Mouse (Mus musculus) lung, embryonic 14.5 days (tissue): Measurements from ENCODE around the gene Stx11. TPM values are rescaled to one million over a fixed set of nuclear protein-coding genes. Genes with fewer than 3 reads are reported as not detected.
"Not testable (repeated sequence)": the region's sequence is repeated elsewhere in the genome, so short reads cannot be mapped to it uniquely, and the experiment has no call there.

Experiments
- ATAC-seq: fragments of 200-750 bp; cut with Nextera tagmentation; 2 replicates; pipeline ENCODE4 v1.8.0; 2017; ENCODE audit warnings: mild to moderate bottlenecking, moderate TSS enrichment, moderate library complexity; ENCODE audit not compliant: insufficient read depth
- DNase-seq: peaks from one replicate; pipeline ENCODE4 v3.0.0-alpha.2; 2015
- H3K27ac ChIP-seq: fragments of 300-500 bp; sonication (generic); 2 replicates; pipeline ENCODE4 v1.5.1; 2014; ENCODE audit warnings: low read depth, mild to moderate bottlenecking, moderate library complexity
- H3K27me3 ChIP-seq: fragments of 300-500 bp; sonication (generic); 2 replicates; pipeline ENCODE4 v1.6.1; 2014; ENCODE audit warnings: low read length, control low read depth; ENCODE audit not compliant: insufficient read depth
- H3K36me3 ChIP-seq: fragments of 300-500 bp; sonication (generic); 2 replicates; pipeline ENCODE4 v1.6.1; 2014; ENCODE audit warnings: control low read depth; ENCODE audit not compliant: insufficient read depth
- H3K4me1 ChIP-seq: fragments of 300-500 bp; sonication (generic); 2 replicates; pipeline ENCODE4 v1.6.1; 2014; ENCODE audit warnings: antibody characterized with exemption, control low read depth; ENCODE audit not compliant: insufficient read depth
- H3K4me2 ChIP-seq: fragments of 300-500 bp; sonication (generic); 2 replicates; pipeline ENCODE4 v1.6.1; 2014; ENCODE audit warnings: mild to moderate bottlenecking
- H3K4me3 ChIP-seq: fragments of 300-500 bp; sonication (generic); 2 replicates; pipeline ENCODE4 v1.5.1; 2014; ENCODE audit warnings: low read depth, low read length
- H3K9ac ChIP-seq: fragments of 300-500 bp; sonication (generic); 2 replicates; pipeline ENCODE4 v1.6.1; 2014
- H3K9me3 ChIP-seq: fragments of 300-500 bp; sonication (generic); 2 replicates; pipeline ENCODE4 v1.6.1; 2016; ENCODE audit warnings: low read depth, low read length, control low read depth
- CTCF ChIP-seq: IDR thresholded peaks from 2 replicates; pipeline ENCODE4 v1.5.1; 2016; ENCODE audit warnings: antibody characterized with exemption, low read depth
- WGBS: fragments of 180-500 bp; shearing (Covaris S2); extraction: QIAGEN DNeasy Blood & Tissue Kit; methylation state at CpG from one replicate; pipeline ENCODE4 v1.1.7; 2014; 5-methylcytosine and 5-hydroxymethylcytosine counted together
- polyA plus RNA-seq: library from polyadenylated mRNA; unstranded; fragments of >200 nt; fragmentation: Nextera tagmentation; extraction: Ambion mirVana; gene quantifications from 2 replicates; pipeline ENCODE4 v1.2.1, GENCODE M21; 2014

Gene Stx11
- polyA plus RNA-seq, 1 experiment from 2014 or later, result 1.4 TPM

DNA sequence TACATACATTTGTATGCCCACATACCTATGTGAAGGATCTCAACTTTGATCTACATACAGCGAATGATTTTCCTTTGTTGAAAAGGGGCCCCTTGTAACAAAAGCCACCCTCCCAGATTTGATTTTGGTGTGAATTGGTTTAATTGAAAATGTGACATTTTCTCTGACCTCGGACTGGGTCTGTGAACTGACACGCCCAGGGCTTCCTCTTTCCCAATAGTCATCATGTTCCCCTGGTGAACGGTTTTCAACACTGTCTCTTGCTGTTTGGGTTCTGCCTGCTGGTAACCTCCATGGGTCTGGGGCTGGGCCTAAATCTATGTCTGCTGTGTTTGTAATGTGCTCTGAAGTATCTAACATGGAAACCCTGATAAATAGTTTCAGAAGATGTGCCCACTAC, 6.8 kb downstream of the Stx11 start:
- TF ChIP-seq CTCF, result no peak
- no peaks in the 10 kb centered on the region for H3K27me3 ChIP-seq
- DNase-seq, result no peak
- no peak for ATAC-seq
- WGBS, result 78% methylated on average over 4 of the region's 4 CpGs
- no peaks in the 10 kb centered on the region for H3K36me3 ChIP-seq
- no peaks in the 10 kb centered on the region for H3K9me3 ChIP-seq
- H3K4me2 ChIP-seq, result no peak overlapping the region
- no peak overlapping the region for H3K4me3 ChIP-seq
- no peaks in the 10 kb centered on the region for H3K4me1 ChIP-seq
- no peak overlapping the region for H3K27ac ChIP-seq
- no peak overlapping the region for H3K9ac ChIP-seq

GRCm38 (mm10) chr10:12955831-12956230, 8.3 kb downstream of the Stx11 start:
- no peak for ATAC-seq
- no peak for TF ChIP-seq CTCF
- Histone ChIP-seq H3K9me3 (no peaks in the 10 kb centered on the region), H3K27ac (no peak overlapping the region), H3K36me3 (no peaks in the 10 kb centered on the region), H3K9ac (no peak overlapping the region), H3K4me3 (no peak overlapping the region), H3K4me2 (no peak overlapping the region), H3K4me1 (no peaks in the 10 kb centered on the region), H3K27me3 (no peaks in the 10 kb centered on the region)
- 48% methylated on average over 1 of the region's 1 CpGs for WGBS
- no peak for DNase-seq

DNA sequence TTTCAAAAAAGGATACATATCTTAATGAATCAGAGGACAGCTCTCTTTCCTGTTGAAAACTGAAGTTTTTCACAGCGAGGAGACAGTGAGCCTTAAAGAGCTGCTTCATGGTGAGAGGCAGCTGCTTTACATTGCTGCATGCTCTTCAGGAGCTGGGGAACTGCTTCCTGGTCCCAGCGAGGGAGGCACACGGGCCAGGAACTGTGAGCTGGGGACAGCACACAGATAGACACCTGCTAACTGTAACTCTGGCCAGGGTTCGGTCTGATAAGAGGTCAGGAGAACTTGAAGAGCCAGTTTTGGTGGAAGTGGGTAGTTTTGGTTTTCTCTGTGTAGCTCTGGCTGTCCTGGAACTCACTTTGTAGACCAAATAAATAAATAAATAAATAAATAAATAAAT, 12.7 kb downstream of the Stx11 start:
- not testable (repeated sequence) for H3K4me1 ChIP-seq, H3K27me3 ChIP-seq, H3K4me2 ChIP-seq, ATAC-seq, H3K9ac ChIP-seq, DNase-seq, H3K36me3 ChIP-seq, H3K4me3 ChIP-seq, H3K9me3 ChIP-seq, H3K27ac ChIP-seq
- WGBS, result 42% methylated on average over 4 of the region's 4 CpGs

- 52% methylated on average over 7 of the region's 7 CpGs for WGBS
- Histone ChIP-seq H3K9ac (no peak overlapping the region), H3K36me3 (no peaks in the 10 kb centered on the region), H3K4me3 (no peak overlapping the region), H3K9me3 (no peaks in the 10 kb centered on the region), H3K4me2 (no peak overlapping the region), H3K4me1 (no peaks in the 10 kb centered on the region), H3K27me3 (no peaks in the 10 kb centered on the region), H3K27ac (no peak overlapping the region)
- no peak for TF ChIP-seq CTCF
- no peak for ATAC-seq
- no peak for DNase-seq
Observed at GRCm38 (mm10) chr10:12949299-12949698, 14.8 kb downstream of the Stx11 start.

GRCm38 (mm10) chr10:12947606-12948005, 16.5 kb downstream of the Stx11 start:
- no peak for TF ChIP-seq CTCF
- Histone ChIP-seq H3K36me3 (no peaks in the 10 kb centered on the region), H3K4me3 (no peak overlapping the region), H3K9ac (no peak overlapping the region), H3K27ac (no peak overlapping the region), H3K4me2 (no peak overlapping the region), H3K9me3 (no peaks in the 10 kb centered on the region), H3K4me1 (no peaks in the 10 kb centered on the region), H3K27me3 (no peaks in the 10 kb centered on the region)
- DNase-seq (no peak), ATAC-seq (no peak)
- 82% methylated on average over 3 of the region's 3 CpGs for WGBS

DNA sequence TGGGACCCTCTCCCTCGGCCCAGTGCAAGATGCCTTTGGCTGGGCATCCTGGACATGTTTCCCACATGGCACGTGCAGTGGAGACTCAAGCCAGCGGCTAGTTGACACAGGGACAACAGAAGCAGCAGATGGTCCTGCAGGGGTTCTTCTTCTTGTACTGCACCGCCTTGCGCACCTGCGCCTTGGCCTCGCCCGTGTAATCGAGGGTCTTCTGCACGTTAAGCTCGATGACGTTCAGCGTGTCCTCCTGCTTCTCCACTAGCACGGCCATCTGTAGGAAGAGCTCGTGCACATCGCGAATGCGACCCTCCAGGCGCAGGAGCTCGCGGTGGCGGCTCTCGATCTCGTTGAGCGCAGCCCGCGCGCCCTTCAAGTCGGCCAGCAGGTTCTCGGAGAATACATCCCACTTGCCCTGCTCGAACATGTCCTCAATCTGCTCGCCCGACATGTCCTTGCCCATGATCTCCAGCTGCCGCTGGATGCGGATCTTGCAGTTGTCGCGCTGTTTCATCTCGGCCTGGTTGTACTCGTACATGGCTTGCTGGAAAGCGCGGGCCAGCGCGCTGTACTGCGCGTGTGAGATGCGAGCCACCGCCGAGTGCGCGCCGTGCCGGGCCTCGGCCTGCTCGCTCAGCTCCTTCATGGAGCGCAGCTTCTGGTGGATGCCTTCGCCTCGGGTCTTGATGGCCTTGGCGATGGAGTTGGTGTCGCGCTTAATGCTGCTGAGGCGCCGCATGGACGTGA, 22.9 kb downstream of the Stx11 start:
- peak; percentile 76 for DNase-seq
- 5% methylated on average over 63 of the region's 63 CpGs for WGBS
- TF ChIP-seq CTCF, result no peak
- Histone ChIP-seq H3K4me2 (peak overlapping the region; percentile 74), H3K9me3 (no peaks in the 10 kb centered on the region), H3K36me3 (no peaks in the 10 kb centered on the region), H3K4me1 (no peaks in the 10 kb centered on the region), H3K9ac (peak overlapping the region; percentile 44), H3K4me3 (peak overlapping the region; percentile 39), H3K27me3 (peaks cover 19% of the 10 kb centered on the region), H3K27ac (no peak overlapping the region)
- peak; percentile 94 for ATAC-seq

DNA sequence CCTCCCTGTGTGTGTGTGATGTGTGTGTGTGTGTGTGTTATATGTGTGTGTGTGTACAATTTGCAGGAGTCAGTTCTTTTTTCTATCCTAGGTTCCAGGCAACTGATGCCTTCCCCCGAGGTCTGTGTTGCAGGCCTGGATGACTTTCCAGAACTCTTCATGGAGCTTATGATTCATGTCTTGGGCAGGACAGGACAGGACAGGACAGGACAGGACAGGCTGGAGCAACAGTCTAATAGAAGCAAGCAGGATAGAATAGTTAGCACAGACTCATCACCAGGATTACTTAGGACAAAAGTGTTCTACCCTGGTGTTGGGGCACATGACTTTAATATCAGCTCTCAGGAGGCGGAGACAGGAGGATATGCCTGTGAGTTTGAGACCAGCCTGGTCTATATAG, 25.3 kb downstream of the Stx11 start:
- H3K4me1 ChIP-seq, result no peaks in the 10 kb centered on the region
- no peak overlapping the region for H3K27ac ChIP-seq
- no peak overlapping the region for H3K9ac ChIP-seq
- H3K27me3 ChIP-seq, result peaks cover 19% of the 10 kb centered on the region
- ATAC-seq, result no peak
- no peak for DNase-seq
- H3K4me2 ChIP-seq, result no peak overlapping the region
- TF ChIP-seq CTCF, result no peak
- no peaks in the 10 kb centered on the region for H3K36me3 ChIP-seq
- 79% methylated on average over 2 of the region's 2 CpGs for WGBS
- H3K4me3 ChIP-seq, result no peak overlapping the region
- no peaks in the 10 kb centered on the region for H3K9me3 ChIP-seq
